Mouse (Mus musculus) thymus, adult 2 months (tissue): ENCODE measurements at regions not wholly inside any gene's neighbourhood (a gene's known extent, or its start where the extent isn't known, plus 50 kb on each side); places are given as distances from the start of the nearest gene placed in this dataset.

Source experiments
- CTCF ChIP-seq: fragments of 200-500 bp; IDR thresholded peaks from 2 replicates; pipeline ENCODE4 v1.5.1; 2012; ENCODE audit warnings: mild to moderate bottlenecking, control low read depth, low read length, moderate library complexity, borderline replicate concordance; ENCODE audit not compliant: control insufficient read depth, poor library complexity, insufficient read depth; ENCODE audit errors: extremely low read depth
- POLR2A ChIP-seq: fragments of 200-500 bp; IDR thresholded peaks from 2 replicates; pipeline ENCODE4 v1.6.1; 2012; ENCODE audit warnings: mild to moderate bottlenecking, low read length, control low read depth, moderate library complexity; ENCODE audit not compliant: control insufficient read depth, poor library complexity, insufficient read depth; ENCODE audit errors: extremely low read depth

DNA sequence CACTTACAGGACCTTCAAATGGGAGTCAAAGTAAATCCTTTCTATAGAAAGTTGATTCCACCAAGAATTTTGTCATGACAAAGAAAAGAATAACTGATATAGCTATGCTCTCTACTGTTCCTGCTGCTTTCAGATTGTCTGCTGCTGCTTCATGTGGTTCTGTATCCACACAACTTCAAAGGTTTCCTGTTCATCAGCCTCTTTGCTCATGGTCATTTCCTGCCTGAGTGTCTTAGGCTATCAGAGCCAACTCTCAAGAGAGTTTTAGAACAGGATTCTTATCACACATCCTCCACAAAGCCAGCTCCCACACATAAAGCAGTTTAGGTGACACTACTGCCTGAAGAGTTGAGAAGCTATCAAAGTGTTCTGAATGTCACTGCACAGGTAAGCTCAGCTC, 296.7 kb downstream of the Nek10 start:
- no peak for TF ChIP-seq POLR2A
- TF ChIP-seq CTCF = no peak
